Mouse (Mus musculus): ENCODE results near the gene Lmntd1.

Lmntd1 gene

GRCm38 (mm10) chr6:145614219-145614618, at the start of gene Lmntd1:
Gene Lmntd1, minus strand, starts transcription at chr6:145614319.
- no peak for DNase-seq

- no peak for DNase-seq
Measured at GRCm38 (mm10) chr6:145660943-145661342, 46.8 kb upstream of the Lmntd1 start.

GRCm38 (mm10) chr6:145659116-145659515, 45.0 kb upstream of the Lmntd1 start:
- DNase-seq, result no peak

- DNase-seq, result no peak
Measured at GRCm38 (mm10) chr6:145656740-145657591, 42.8 kb upstream of the Lmntd1 start.

GRCm38 (mm10) chr6:145655678-145656077, 41.6 kb upstream of the Lmntd1 start:
- no peak for DNase-seq

- DNase-seq, result no peak
Measured at GRCm38 (mm10) chr6:145654062-145654836, 40.1 kb upstream of the Lmntd1 start.

- DNase-seq, result no peak
Measured at GRCm38 (mm10) chr6:145653626-145654025, 39.5 kb upstream of the Lmntd1 start.

GRCm38 (mm10) chr6:145652986-145653385, 38.9 kb upstream of the Lmntd1 start:
- DNase-seq, result no peak

GRCm38 (mm10) chr6:145651976-145652375, 37.9 kb upstream of the Lmntd1 start:
- DNase-seq, result no peak

- no peak for DNase-seq
Measured at GRCm38 (mm10) chr6:145640971-145641506, 26.9 kb upstream of the Lmntd1 start.

- DNase-seq, result no peak
Measured at GRCm38 (mm10) chr6:145638248-145638647, 24.1 kb upstream of the Lmntd1 start.

- DNase-seq, result no peak
Measured at GRCm38 (mm10) chr6:145636682-145637081, 22.6 kb upstream of the Lmntd1 start.

- no peak for DNase-seq
Measured at GRCm38 (mm10) chr6:145634454-145634853, 20.3 kb upstream of the Lmntd1 start.

GRCm38 (mm10) chr6:145630269-145630668, 16.1 kb upstream of the Lmntd1 start:
- no peak for DNase-seq

GRCm38 (mm10) chr6:145623141-145623540, 9.0 kb upstream of the Lmntd1 start:
- no peak for DNase-seq

- DNase-seq, result no peak
Measured at GRCm38 (mm10) chr6:145616402-145617229, 2.5 kb upstream of the Lmntd1 start.

- no peak for DNase-seq
Measured at GRCm38 (mm10) chr6:145615666-145616210, 1.6 kb upstream of the Lmntd1 start, which contains the start of gene Tuba3b. Gene Tuba3b, plus strand, starts transcription at chr6:145615757.

- DNase-seq, result no peak
Measured at GRCm38 (mm10) chr6:145612611-145613010, 1.5 kb downstream of the Lmntd1 start.

- DNase-seq, result no peak
Measured at GRCm38 (mm10) chr6:145610901-145611300, 3.2 kb downstream of the Lmntd1 start.

GRCm38 (mm10) chr6:145608693-145609092, 5.4 kb downstream of the Lmntd1 start:
- DNase-seq, result no peak

- no peak for DNase-seq
Measured at GRCm38 (mm10) chr6:145607746-145608145, 6.4 kb downstream of the Lmntd1 start.

GRCm38 (mm10) chr6:145605203-145605602, 8.9 kb downstream of the Lmntd1 start:
- no peak for DNase-seq
